Comparison of ENCODE assay signal across 11 mouse cellular contexts in the genomic region with DNA sequence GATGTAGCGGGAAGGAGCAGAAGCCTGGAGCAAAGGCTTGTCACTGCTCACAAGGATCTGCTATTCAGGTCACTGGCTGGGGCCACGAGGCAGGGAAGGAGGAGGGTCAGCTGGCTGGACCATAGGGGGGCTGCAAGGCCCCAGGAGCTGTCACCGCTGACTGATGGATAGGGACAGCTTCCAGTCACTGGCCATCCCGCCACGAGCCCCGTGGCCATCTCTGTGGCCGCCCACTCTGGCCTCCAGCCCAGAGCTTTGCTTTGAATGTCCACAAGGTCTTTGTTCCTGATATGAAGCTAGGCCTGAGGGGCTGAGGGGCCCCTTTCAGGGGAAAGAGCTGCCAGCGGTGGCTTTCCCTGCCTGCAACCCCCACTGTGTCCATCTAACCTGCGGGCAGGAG.
DNase-seq lines count a peak whose midpoint lies in the region; ATAC-seq and TF ChIP-seq lines count a peak whose summit lies in the region.
"Had no signal": no experiment of that assay in that cellular context is flagged by ENCODE, and none has a peak within 500 bp of the region (broad histone marks: within the 10 kb centered on the region; RNA-seq: fewer than 3 reads in every experiment).

No protein-coding gene starts in this region.

- H3K9me3 ChIP-seq in intestine, embryonic 15.5 days: no peaks in the 10 kb centered on the region
- H3K9me3 ChIP-seq in intestine, postnatal 0 days (ENCODE audit: control insufficient read depth): no peaks in the 10 kb centered on the region
- no peaks in the 10 kb centered on the region for H3K9me3 ChIP-seq in forebrain, embryonic 15.5 days
- H3K9me3 ChIP-seq in midbrain, embryonic 13.5 days: no peaks in the 10 kb centered on the region
- H3K9me3 ChIP-seq: embryonic facial prominence, embryonic 13.5 days had no signal

- DNase-seq in embryo, embryonic 10.5 days (ENCODE audit: low spot score): peak; percentile 57
- no peak for DNase-seq in left cerebral cortex, adult 8-10 months (ENCODE audit: low spot score in 2 of 2)
- no peak for DNase-seq in natural killer cell, adult 2 months (ENCODE audit: low spot score in 2 of 2)

- peaks cover 13% of the 10 kb centered on the region for H3K4me1 ChIP-seq in intestine, embryonic 15.5 days (replicated peaks)
- H3K4me1 ChIP-seq in intestine, postnatal 0 days (replicated peaks; ENCODE audit: control insufficient read depth, insufficient read depth, low read length): 0 out of 2 replicates have a peak, but pooled peaks cover 5% of the 10 kb centered on the region
- peaks cover 24% of the 10 kb centered on the region for H3K4me1 ChIP-seq in forebrain, embryonic 15.5 days
- peaks cover 39% of the 10 kb centered on the region for H3K4me1 ChIP-seq in midbrain, embryonic 13.5 days (replicated peaks)

- H3K4me2 ChIP-seq in intestine, embryonic 15.5 days (replicated peaks): no peak overlapping the region
- no peak overlapping the region for H3K4me2 ChIP-seq in intestine, postnatal 0 days (replicated peaks; ENCODE audit: low read depth)
- H3K4me2 ChIP-seq in forebrain, embryonic 15.5 days (replicated peaks): no peak overlapping the region
- H3K4me2 ChIP-seq in midbrain, embryonic 13.5 days (replicated peaks): no peak overlapping the region
- H3K4me2 ChIP-seq: embryonic facial prominence, embryonic 13.5 days had no signal

- 0 out of 2 replicates have a peak overlapping the region, but pooled peaks have one; percentile 0 for H3K27ac ChIP-seq in intestine, embryonic 15.5 days
- no peak overlapping the region for H3K27ac ChIP-seq in intestine, postnatal 0 days (ENCODE audit: low read depth, low read length)
- peak overlapping the region; percentile 55 for H3K27ac ChIP-seq in forebrain, embryonic 15.5 days (replicated peaks)
- H3K27ac ChIP-seq in midbrain, embryonic 13.5 days: peak overlapping the region; percentile 52
- H3K27ac ChIP-seq: embryonic facial prominence, embryonic 13.5 days; layer of hippocampus, adult 2 months had no signal

- TF ChIP-seq CTCF in intestine, postnatal 0 days (IDR thresholded peaks at IDR 0.05; ENCODE audit: low read depth): no peak

- H3K4me3 ChIP-seq in intestine, embryonic 15.5 days (replicated peaks): no peak overlapping the region
- no peak overlapping the region for H3K4me3 ChIP-seq in intestine, postnatal 0 days (ENCODE audit: low read depth, low read length)
- H3K4me3 ChIP-seq in forebrain, embryonic 15.5 days: no peak overlapping the region
- no peak overlapping the region for H3K4me3 ChIP-seq in midbrain, embryonic 13.5 days (replicated peaks)
- H3K4me3 ChIP-seq: embryonic facial prominence, embryonic 13.5 days; layer of hippocampus, adult 2 months; myocyte had no signal

- WGBS in intestine, embryonic 15.5 days: 30% methylated on average over 9 of the region's 9 CpGs
- 39% methylated on average over 9 of the region's 9 CpGs for WGBS in intestine, postnatal 0 days
- WGBS in forebrain, embryonic 15.5 days: 7% methylated on average over 9 of the region's 9 CpGs
- WGBS in midbrain, embryonic 13.5 days: 9% methylated on average over 9 of the region's 9 CpGs

- H3K36me3 ChIP-seq in intestine, embryonic 15.5 days: no peaks in the 10 kb centered on the region
- no peaks in the 10 kb centered on the region for H3K36me3 ChIP-seq in intestine, postnatal 0 days (ENCODE audit: control insufficient read depth, insufficient read depth)
- no peaks in the 10 kb centered on the region for H3K36me3 ChIP-seq in forebrain, embryonic 15.5 days
- H3K36me3 ChIP-seq in midbrain, embryonic 13.5 days: no peaks in the 10 kb centered on the region
- H3K36me3 ChIP-seq: embryonic facial prominence, embryonic 13.5 days had no signal

- ATAC-seq in intestine, embryonic 15.5 days: peak; percentile 53; the same call in 1 of the 2 replicates
- ATAC-seq in intestine, postnatal 0 days: no peak
- peak; percentile 51; the same call in 1 of the 2 replicates for ATAC-seq in forebrain, embryonic 15.5 days (replicated peaks)
- ATAC-seq in midbrain, embryonic 13.5 days: peak; percentile 57
- ATAC-seq: Patski had no signal

- H3K9ac ChIP-seq in intestine, embryonic 15.5 days: no peak overlapping the region
- H3K9ac ChIP-seq in intestine, postnatal 0 days (ENCODE audit: low read depth, low read length): no peak overlapping the region
- no peak overlapping the region for H3K9ac ChIP-seq in forebrain, embryonic 15.5 days (replicated peaks)
- H3K9ac ChIP-seq in midbrain, embryonic 13.5 days (replicated peaks): no peak overlapping the region
- H3K9ac ChIP-seq: embryonic facial prominence, embryonic 13.5 days had no signal

- H3K27me3 ChIP-seq in intestine, embryonic 15.5 days (replicated peaks): no peaks in the 10 kb centered on the region; the same call in 1 of the 2 replicates
- H3K27me3 ChIP-seq in intestine, postnatal 0 days (replicated peaks; ENCODE audit: control insufficient read depth, insufficient read depth, low read length): no peaks in the 10 kb centered on the region
- no peaks in the 10 kb centered on the region for H3K27me3 ChIP-seq in forebrain, embryonic 15.5 days
- 0 out of 2 replicates have a peak, but pooled peaks cover 5% of the 10 kb centered on the region for H3K27me3 ChIP-seq in midbrain, embryonic 13.5 days
